Comparison of ENCODE assay signal across 7 mouse cellular contexts in the genomic region with DNA sequence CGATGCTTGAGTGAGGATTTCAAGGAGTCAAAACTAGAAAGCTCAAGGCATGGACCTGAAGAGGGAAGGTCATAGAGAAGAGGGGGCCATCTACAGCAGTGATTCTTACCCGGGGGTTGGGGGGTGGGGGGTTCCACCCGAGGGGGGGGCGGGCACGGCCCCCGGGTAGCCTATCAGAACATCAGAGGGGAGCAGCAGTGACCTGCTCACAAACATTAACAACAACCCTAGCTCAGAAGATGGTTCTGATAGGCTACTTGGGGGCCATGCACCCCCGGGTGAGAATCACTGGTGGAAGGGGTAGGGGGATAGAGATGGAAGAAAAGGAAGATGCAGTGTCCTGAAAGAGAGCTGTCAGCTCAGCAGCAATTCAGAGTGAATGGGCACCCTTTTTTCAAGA.
DNase-seq lines count a peak whose midpoint lies in the region; ATAC-seq and TF ChIP-seq lines count a peak whose summit lies in the region.
"Not testable (repeated sequence)": the region's sequence is repeated elsewhere in the genome, so short reads cannot be mapped to it uniquely, and the experiment has no call there.

No protein-coding gene starts in this region.

- H3K27ac ChIP-seq in embryonic facial prominence, embryonic 11.5 days (replicated peaks; ENCODE audit: low read depth, low read length); forebrain, embryonic 13.5 days; heart, embryonic 15.5 days; hindbrain, postnatal 0 days; limb, embryonic 12.5 days; lung, embryonic 16.5 days (ENCODE audit: low read length): not testable (repeated sequence)

- 0 out of 2 replicates have a peak, but pooled peaks have one; percentile 39 for ATAC-seq in embryonic facial prominence, embryonic 11.5 days (replicated peaks; ENCODE audit: insufficient number of reproducible peaks, low FRiP score, low TSS enrichment, low read depth)
- ATAC-seq in forebrain, embryonic 13.5 days: 0 out of 2 replicates have a peak, but pooled peaks have one; percentile 59
- ATAC-seq in heart, embryonic 15.5 days (replicated peaks; ENCODE audit: insufficient number of reproducible peaks, insufficient read depth, low FRiP score, low read depth): peak; percentile 47; the same call in 1 of the 2 replicates
- ATAC-seq in hindbrain, postnatal 0 days: peak; percentile 78
- ATAC-seq in limb, embryonic 12.5 days (ENCODE audit: insufficient number of reproducible peaks, insufficient read depth, low FRiP score, low TSS enrichment, low read depth): peak; percentile 68; the same call in 1 of the 2 replicates
- peak; percentile 52; the same call in 1 of the 2 replicates for ATAC-seq in lung, embryonic 16.5 days (ENCODE audit: low read depth)
- peak; percentile 57; the same call in 1 of the 2 replicates for ATAC-seq in monocyte, adult 5-6 weeks (replicated peaks; ENCODE audit: insufficient number of reproducible peaks, low FRiP score, low TSS enrichment, poor library complexity, severe bottlenecking)

- DNase-seq in embryonic facial prominence, embryonic 11.5 days (ENCODE audit: low spot score); hindbrain, postnatal 0 days (ENCODE audit: low spot score): not testable (repeated sequence)

- H3K4me3 ChIP-seq in embryonic facial prominence, embryonic 11.5 days (ENCODE audit: low read depth, low read length); forebrain, embryonic 13.5 days; heart, embryonic 15.5 days; hindbrain, postnatal 0 days (ENCODE audit: low read length); limb, embryonic 12.5 days (replicated peaks); lung, embryonic 16.5 days (ENCODE audit: low read length): not testable (repeated sequence)

- H3K4me2 ChIP-seq in embryonic facial prominence, embryonic 11.5 days (ENCODE audit: low read depth, low read length); forebrain, embryonic 13.5 days; heart, embryonic 15.5 days; hindbrain, postnatal 0 days (ENCODE audit: low read depth, low read length); limb, embryonic 12.5 days; lung, embryonic 16.5 days (ENCODE audit: low read depth, low read length): not testable (repeated sequence)

- not testable (repeated sequence) for H3K27me3 ChIP-seq in embryonic facial prominence, embryonic 11.5 days (ENCODE audit: control insufficient read depth, insufficient read depth, low read length); forebrain, embryonic 13.5 days; heart, embryonic 15.5 days; hindbrain, postnatal 0 days (ENCODE audit: insufficient read depth, low read length); limb, embryonic 12.5 days; lung, embryonic 16.5 days (ENCODE audit: control insufficient read depth, insufficient read depth, low read depth, low read length)

- not testable (repeated sequence) for TF ChIP-seq CTCF in hindbrain, postnatal 0 days (IDR thresholded peaks at IDR 0.05; ENCODE audit: low read depth)

- H3K9ac ChIP-seq in embryonic facial prominence, embryonic 11.5 days (replicated peaks; ENCODE audit: low read length); forebrain, embryonic 13.5 days; heart, embryonic 15.5 days; hindbrain, postnatal 0 days (replicated peaks; ENCODE audit: low read length); limb, embryonic 12.5 days (replicated peaks); lung, embryonic 16.5 days (ENCODE audit: low read length): not testable (repeated sequence)

- not testable (repeated sequence) for H3K4me1 ChIP-seq in embryonic facial prominence, embryonic 11.5 days (ENCODE audit: control insufficient read depth, insufficient read depth, low read length); forebrain, embryonic 13.5 days; heart, embryonic 15.5 days (replicated peaks); hindbrain, postnatal 0 days (ENCODE audit: insufficient read depth, low read length); limb, embryonic 12.5 days (replicated peaks); lung, embryonic 16.5 days (replicated peaks; ENCODE audit: control insufficient read depth, insufficient read depth, low read length)

- WGBS in embryonic facial prominence, embryonic 11.5 days: 89% methylated on average over 7 of the region's 7 CpGs
- 97% methylated on average over 6 of the region's 7 CpGs for WGBS in forebrain, embryonic 13.5 days
- 88% methylated on average over 7 of the region's 7 CpGs for WGBS in heart, embryonic 15.5 days
- 89% methylated on average over 7 of the region's 7 CpGs for WGBS in hindbrain, postnatal 0 days
- 92% methylated on average over 7 of the region's 7 CpGs for WGBS in limb, embryonic 12.5 days
- WGBS in lung, embryonic 16.5 days: 88% methylated on average over 7 of the region's 7 CpGs

- not testable (repeated sequence) for H3K36me3 ChIP-seq in embryonic facial prominence, embryonic 11.5 days (replicated peaks; ENCODE audit: control insufficient read depth, insufficient read depth, low read depth, low read length); lung, embryonic 16.5 days (ENCODE audit: control insufficient read depth, insufficient read depth, low read length)
- H3K36me3 ChIP-seq in forebrain, embryonic 13.5 days (ENCODE audit: poor library complexity, severe bottlenecking): peaks cover 33% of the 10 kb centered on the region
- peaks cover 13% of the 10 kb centered on the region; the same call in 1 of the 2 replicates for H3K36me3 ChIP-seq in heart, embryonic 15.5 days
- peaks cover 18% of the 10 kb centered on the region for H3K36me3 ChIP-seq in hindbrain, postnatal 0 days (ENCODE audit: insufficient read depth, low read length)
- peaks cover 28% of the 10 kb centered on the region for H3K36me3 ChIP-seq in limb, embryonic 12.5 days

- not testable (repeated sequence) for H3K9me3 ChIP-seq in embryonic facial prominence, embryonic 11.5 days (replicated peaks; ENCODE audit: control insufficient read depth, low read length); forebrain, embryonic 13.5 days (replicated peaks); heart, embryonic 15.5 days (replicated peaks); hindbrain, postnatal 0 days (ENCODE audit: low read length); limb, embryonic 12.5 days; lung, embryonic 16.5 days (ENCODE audit: control insufficient read depth, low read length)
